Mouse (Mus musculus) lung, embryonic 15.5 days (tissue): ENCODE measurements around the gene Ppp4c. TPM values are rescaled to one million over a fixed set of nuclear protein-coding genes. Genes with fewer than 3 reads are reported as not detected.

Experiments
- ATAC-seq: fragments of 200-750 bp; cut with Nextera tagmentation; 2 replicates; pipeline ENCODE4 v1.8.0; 2017; ENCODE audit warnings: moderate number of reproducible peaks, borderline replicate concordance; ENCODE audit not compliant: low FRiP score, low TSS enrichment; ENCODE audit errors: extremely low read depth
- H3K27ac ChIP-seq: fragments of 300-500 bp; sonication (generic); 2 replicates; pipeline ENCODE4 v1.5.1; 2015; ENCODE audit warnings: moderate library complexity, mild to moderate bottlenecking, inconsistent platforms
- H3K27me3 ChIP-seq: fragments of 300-500 bp; sonication (generic); 2 replicates; pipeline ENCODE4 v1.6.1; 2015; ENCODE audit warnings: inconsistent platforms
- H3K36me3 ChIP-seq: fragments of 300-500 bp; sonication (generic); 2 replicates; pipeline ENCODE4 v1.6.1; 2015; ENCODE audit warnings: inconsistent platforms
- H3K4me1 ChIP-seq: fragments of 300-500 bp; sonication (generic); 2 replicates; pipeline ENCODE4 v1.6.1; 2015; ENCODE audit warnings: inconsistent platforms
- H3K4me2 ChIP-seq: fragments of 300-500 bp; sonication (generic); 2 replicates; pipeline ENCODE4 v1.6.1; 2015; ENCODE audit warnings: inconsistent platforms, mild to moderate bottlenecking, moderate library complexity
- H3K4me3 ChIP-seq: fragments of 300-500 bp; sonication (generic); 2 replicates; pipeline ENCODE4 v1.5.1; 2015; ENCODE audit warnings: mild to moderate bottlenecking, inconsistent platforms
- H3K9ac ChIP-seq: fragments of 300-500 bp; sonication (generic); 2 replicates; pipeline ENCODE4 v1.6.1; 2015; ENCODE audit warnings: inconsistent platforms
- H3K9me3 ChIP-seq: fragments of 300-500 bp; sonication (generic); 2 replicates; pipeline ENCODE4 v1.6.1; 2016; ENCODE audit warnings: inconsistent platforms
- WGBS: fragments of 180-500 bp; shearing (Covaris S2); methylation state at CpG from one replicate; pipeline ENCODE4 v1.1.7; 2015; 5-methylcytosine and 5-hydroxymethylcytosine counted together
- polyA plus RNA-seq: library from polyadenylated mRNA; unstranded; fragments of >200 nt; fragmentation: Nextera tagmentation; extraction: Ambion mirVana; gene quantifications from 2 replicates; pipeline ENCODE4 v1.2.1, GENCODE M21; 2015

The Ppp4c gene
- polyA plus RNA-seq, 1 experiment from 2014 or later: 260 TPM

- H3K9me3 ChIP-seq: no peaks in the 10 kb centered on the region
- no peak overlapping the region for H3K27ac ChIP-seq
- no peak for ATAC-seq
- H3K4me1 ChIP-seq: peaks cover 4% of the 10 kb centered on the region; the same call in 1 of the 2 replicates
- no peaks in the 10 kb centered on the region for H3K36me3 ChIP-seq
- no peak overlapping the region for H3K4me2 ChIP-seq
- H3K9ac ChIP-seq: no peak overlapping the region
- no peaks in the 10 kb centered on the region for H3K27me3 ChIP-seq
- no peak overlapping the region for H3K4me3 ChIP-seq
- 84% methylated on average over 5 of the region's 5 CpGs for WGBS
Measured at GRCm38 (mm10) chr7:126741452-126741851, 50.8 kb downstream of the Ppp4c start.

GRCm38 (mm10) chr7:126740977-126741376 lies 51.3 kb downstream of the Ppp4c start:
- 70% methylated on average over 5 of the region's 5 CpGs for WGBS

GRCm38 (mm10) chr7:126740132-126740735 lies 52.1 kb downstream of the Ppp4c start:
- Histone ChIP-seq H3K36me3 (no peaks in the 10 kb centered on the region), H3K27me3 (no peaks in the 10 kb centered on the region), H3K4me1 (peaks cover 4% of the 10 kb centered on the region; the same call in 1 of the 2 replicates), H3K9ac (no peak overlapping the region), H3K9me3 (no peaks in the 10 kb centered on the region), H3K27ac (no peak overlapping the region), H3K4me3 (no peak overlapping the region), H3K4me2 (no peak overlapping the region)
- no peak for ATAC-seq
- 77% methylated on average over 13 of the region's 13 CpGs for WGBS

More at GRCm38 (mm10) chr7:126740977-126741376, 51.3 kb downstream of the Ppp4c start:
- no peak for ATAC-seq
- no peak overlapping the region for H3K9ac ChIP-seq
- peaks cover 4% of the 10 kb centered on the region; the same call in 1 of the 2 replicates for H3K4me1 ChIP-seq
- H3K36me3 ChIP-seq: no peaks in the 10 kb centered on the region
- H3K4me3 ChIP-seq: no peak overlapping the region
- no peak overlapping the region for H3K27ac ChIP-seq
- H3K27me3 ChIP-seq: no peaks in the 10 kb centered on the region
- no peak overlapping the region for H3K4me2 ChIP-seq
- no peaks in the 10 kb centered on the region for H3K9me3 ChIP-seq

- no peak overlapping the region for H3K4me3 ChIP-seq
- H3K9me3 ChIP-seq: no peaks in the 10 kb centered on the region
- H3K27ac ChIP-seq: no peak overlapping the region
- H3K36me3 ChIP-seq: no peaks in the 10 kb centered on the region
- peaks cover 4% of the 10 kb centered on the region; the same call in 1 of the 2 replicates for H3K4me1 ChIP-seq
- WGBS: 78% methylated on average over 17 of the region's 17 CpGs
- H3K9ac ChIP-seq: no peak overlapping the region
- H3K4me2 ChIP-seq: no peak overlapping the region
- ATAC-seq: no peak
- H3K27me3 ChIP-seq: no peaks in the 10 kb centered on the region
Measured at GRCm38 (mm10) chr7:126739551-126739950, 52.7 kb downstream of the Ppp4c start.

- no peaks in the 10 kb centered on the region for H3K9me3 ChIP-seq
- no peaks in the 10 kb centered on the region for H3K27me3 ChIP-seq
- H3K4me1 ChIP-seq: peaks cover 4% of the 10 kb centered on the region; the same call in 1 of the 2 replicates
- no peak overlapping the region for H3K27ac ChIP-seq
- no peak overlapping the region for H3K4me3 ChIP-seq
- no peak overlapping the region for H3K4me2 ChIP-seq
- ATAC-seq: no peak
- no peak overlapping the region for H3K9ac ChIP-seq
- no peaks in the 10 kb centered on the region for H3K36me3 ChIP-seq
- 69% methylated on average over 8 of the region's 8 CpGs for WGBS
Measured at GRCm38 (mm10) chr7:126736122-126736521, 56.2 kb downstream of the Ppp4c start.

Other genes starting within 250 kb of the Ppp4c start
- gene Eif3c, start 226.1 kb downstream of the Ppp4c start, polyA plus RNA-seq: 176 and 186 TPM in 2 replicates
- gene Apobr, start 207.6 kb downstream of the Ppp4c start, polyA plus RNA-seq: 1.1 and 1.5 TPM in 2 replicates
- gene Cln3, start 206.7 kb downstream of the Ppp4c start, polyA plus RNA-seq: 27.7 and 27.9 TPM in 2 replicates
- gene Il27, start 197.6 kb downstream of the Ppp4c start, polyA plus RNA-seq: not detected in 2 replicates
- 23.4 and 30.0 TPM in 2 replicates for gene Nupr1, start 161.6 kb downstream of the Ppp4c start, polyA plus RNA-seq
- 47.3 and 54.9 TPM in 2 replicates for gene Sgf29, start 143.2 kb downstream of the Ppp4c start, polyA plus RNA-seq
- 5.9 and 6.8 TPM in 2 replicates for gene Sult1a1, start 116.1 kb downstream of the Ppp4c start, polyA plus RNA-seq
- 105 and 119 TPM in 2 replicates for gene Bola2, start 97.1 kb downstream of the Ppp4c start, polyA plus RNA-seq
- 9.9 and 11.5 TPM in 2 replicates for gene Slx1b, start 96.7 kb downstream of the Ppp4c start, polyA plus RNA-seq
- 36.0 and 58.1 TPM in 2 replicates for gene Coro1a, start 84.7 kb downstream of the Ppp4c start, polyA plus RNA-seq
- gene Mapk3, start 32.9 kb downstream of the Ppp4c start, polyA plus RNA-seq: 132 and 135 TPM in 2 replicates
- gene Gdpd3, start 26.2 kb downstream of the Ppp4c start, polyA plus RNA-seq: 2.5 and 2.8 TPM in 2 replicates
- gene Ypel3, start 15.5 kb downstream of the Ppp4c start, polyA plus RNA-seq: 90.3 and 96.2 TPM in 2 replicates
- gene Tbx6, start 11.0 kb downstream of the Ppp4c start, polyA plus RNA-seq: 0.26 and 0.51 TPM in 2 replicates
- gene Fam57b, start 5.2 kb upstream of the Ppp4c start, polyA plus RNA-seq: 0.10 and 0.19 TPM in 2 replicates
- not detected in 2 replicates for gene 4930451I11Rik, start 39.1 kb upstream of the Ppp4c start, polyA plus RNA-seq
- gene Doc2a, start 54.9 kb upstream of the Ppp4c start, polyA plus RNA-seq: 0.81 and 1.1 TPM in 2 replicates
- 31.6 and 34.4 TPM in 2 replicates for gene Hirip3, start 69.5 kb upstream of the Ppp4c start, polyA plus RNA-seq
- 76.6 and 78.3 TPM in 2 replicates for gene Ino80e, start 69.9 kb upstream of the Ppp4c start, polyA plus RNA-seq
- gene Taok2, start 92.2 kb upstream of the Ppp4c start, polyA plus RNA-seq: 48.0 and 55.0 TPM in 2 replicates
- 31.6 and 32.9 TPM in 2 replicates for gene Tmem219, start 130.4 kb upstream of the Ppp4c start, polyA plus RNA-seq
- 13.6 and 15.0 TPM in 2 replicates for gene Kctd13, start 136.4 kb upstream of the Ppp4c start, polyA plus RNA-seq
- 0.09 TPM in 1 of 2 replicates, not detected in the other for gene Asphd1, start 157.1 kb upstream of the Ppp4c start, polyA plus RNA-seq
- 0.16 and 0.89 TPM in 2 replicates for gene Sez6l2, start 158.1 kb upstream of the Ppp4c start, polyA plus RNA-seq
- gene Cdipt, start 183.4 kb upstream of the Ppp4c start, polyA plus RNA-seq: 110 and 117 TPM in 2 replicates
- gene Cdiptos, start 183.6 kb upstream of the Ppp4c start, polyA plus RNA-seq: 1.3 and 2.1 TPM in 2 replicates
- gene Mvp, start 222.1 kb upstream of the Ppp4c start, polyA plus RNA-seq: 13.0 and 13.9 TPM in 2 replicates
- gene Pagr1b, start 224.0 kb upstream of the Ppp4c start, polyA plus RNA-seq: not detected in 2 replicates
- gene Pagr1a, start 224.9 kb upstream of the Ppp4c start, polyA plus RNA-seq: 63.5 and 86.1 TPM in 2 replicates
- gene Gm42742, start 228.6 kb upstream of the Ppp4c start, polyA plus RNA-seq: 23.7 and 46.1 TPM in 2 replicates
- gene Prrt2, start 228.7 kb upstream of the Ppp4c start, polyA plus RNA-seq: 3.0 and 3.9 TPM in 2 replicates
- 73.0 and 73.3 TPM in 2 replicates for gene Maz, start 234.5 kb upstream of the Ppp4c start, polyA plus RNA-seq
- 158 and 165 TPM in 2 replicates for gene Kif22, start 250.0 kb upstream of the Ppp4c start, polyA plus RNA-seq